Mouse (Mus musculus): ENCODE data around the gene Gm21028.
"Not testable (repeated sequence)": the region's sequence is repeated elsewhere in the genome, so short reads cannot be mapped to it uniquely, and the experiment has no call there.

Gene Gm21028

DNA sequence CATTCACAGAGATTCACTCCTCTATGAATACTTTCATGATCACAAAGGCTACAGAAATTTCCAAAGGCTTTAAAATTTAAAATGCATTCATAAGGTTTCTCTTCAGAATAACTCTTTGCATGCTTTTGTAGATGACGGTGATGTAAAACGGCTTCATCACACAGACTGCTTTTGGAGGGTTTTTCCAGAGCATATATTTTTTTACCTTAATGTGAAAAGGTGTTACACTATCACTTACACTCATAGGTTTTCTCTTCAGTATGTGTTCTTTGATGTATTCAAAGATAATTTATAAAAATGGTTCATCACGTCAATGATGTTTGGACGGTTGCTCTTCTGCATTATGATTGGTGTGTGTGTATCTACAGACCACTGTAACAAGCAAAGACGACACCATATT is at the start of gene Gm21028:
Gene Gm21028, minus strand, starts transcription at position 101 of the 400 bp plus-strand sequence.
- no peak for DNase-seq (ENCODE audit: low spot score)

DNA sequence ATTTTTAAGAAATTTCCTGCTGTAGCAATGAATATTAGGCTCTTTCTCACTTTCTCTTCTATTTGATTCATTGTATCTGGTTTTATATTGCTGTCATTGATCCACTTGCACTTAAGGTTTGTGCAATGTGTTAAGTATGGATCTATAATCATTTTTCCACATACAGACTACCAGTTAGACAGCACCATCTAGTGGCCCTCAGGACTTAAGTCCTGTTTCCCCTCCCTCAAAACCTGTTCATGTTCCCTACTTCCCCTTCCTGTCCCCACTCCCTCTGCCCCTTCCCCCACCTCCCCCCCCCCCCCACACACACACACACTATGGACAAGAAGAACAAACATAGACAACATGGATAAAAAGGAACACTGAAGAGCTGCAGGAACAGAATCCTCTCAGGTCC is 17.3 kb upstream of the Gm21028 start:
- DNase-seq (ENCODE audit: low spot score) = not testable (repeated sequence)

DNA sequence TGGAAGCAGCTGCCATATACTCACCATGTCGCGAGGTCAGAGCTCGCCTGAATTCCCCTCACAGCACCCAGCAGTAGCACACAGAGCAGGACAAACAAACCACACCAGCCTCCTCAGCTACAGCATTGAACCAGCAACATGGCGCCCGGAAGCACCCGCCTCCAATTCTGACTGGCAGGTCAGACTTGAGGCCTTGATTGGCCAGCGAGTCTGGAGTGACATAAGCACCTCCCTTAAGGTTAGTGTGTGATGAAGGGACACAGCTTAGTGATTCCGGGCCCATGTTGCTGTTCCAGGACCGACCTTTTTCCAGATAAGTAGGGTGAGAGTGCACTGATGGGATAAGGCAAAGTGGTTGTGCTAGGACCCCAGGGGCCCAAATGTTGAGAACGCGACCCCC is 14.0 kb upstream of the Gm21028 start, which contains the start of gene Zfp977:
Gene Zfp977, minus strand, starts transcription at position 135 of the 400 bp plus-strand sequence.
- DNase-seq (ENCODE audit: low spot score) = not testable (repeated sequence)

DNA sequence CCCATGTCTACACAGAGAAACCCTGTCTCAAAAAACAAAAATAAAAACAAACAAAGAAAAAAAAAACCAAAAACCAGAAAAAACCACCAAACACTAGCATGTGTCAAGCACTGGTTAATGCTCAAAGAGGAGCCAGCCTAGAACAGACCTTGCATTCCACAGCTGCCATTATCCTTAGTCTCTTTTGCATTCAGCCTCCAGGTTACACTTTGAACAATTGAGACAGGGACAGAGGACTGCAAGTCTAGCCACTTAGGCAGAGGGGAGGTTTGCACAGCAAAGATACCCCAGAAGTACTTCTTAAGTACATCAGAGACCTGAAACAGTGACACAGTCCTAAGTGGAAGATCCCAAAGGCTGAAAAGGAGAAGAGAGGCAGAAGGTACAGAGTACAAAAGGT is 12.9 kb upstream of the Gm21028 start:
- DNase-seq (ENCODE audit: low spot score) = not testable (repeated sequence)

DNA sequence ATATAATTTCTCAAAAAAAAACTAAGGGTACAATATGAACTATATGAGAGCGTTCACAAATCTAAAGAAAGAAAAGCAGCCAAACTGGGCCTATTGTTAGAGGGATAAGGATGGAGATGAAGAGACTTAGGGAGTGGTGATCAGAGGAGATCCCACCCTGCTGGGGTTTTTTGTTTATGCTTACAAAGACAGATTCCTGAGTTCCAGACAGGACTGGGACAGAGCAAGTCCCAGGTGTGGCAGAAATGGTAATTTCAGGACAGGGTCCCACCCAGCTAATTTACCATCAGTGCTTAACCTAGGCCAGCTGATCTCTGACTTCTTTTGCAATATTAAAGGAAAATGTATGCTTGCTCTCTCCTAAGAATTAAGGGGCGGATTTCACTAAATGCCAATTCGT is 26.6 kb downstream of the Gm21028 start:
- no peak for DNase-seq (ENCODE audit: low spot score)

Data from layer of hippocampus, adult 9-10 months (tissue).